Mouse (Mus musculus) CH12.LX (cell line): ENCODE data around the gene C130032M10Rik. TPM values are rescaled to one million over a fixed set of nuclear protein-coding genes. Genes with fewer than 3 reads are reported as not detected.

Experiments
- DNase-seq: peaks from one replicate; pipeline ENCODE4 v3.0.0-alpha.2; 2013; ENCODE audit errors: extremely low read depth
- H3K27ac ChIP-seq: 2 replicates; pipeline ENCODE4 v1.5.1; 2012; ENCODE audit warnings: low read depth, mild to moderate bottlenecking, control low read depth, moderate library complexity; ENCODE audit not compliant: insufficient read depth
- H3K27me3 ChIP-seq: replicated peaks from 2 replicates; pipeline ENCODE3; 2012; ENCODE audit warnings: inconsistent platforms
- H3K36me3 ChIP-seq, 2 experiments: replicated peaks in 1 of 2; 2 replicates each; pipeline versions ENCODE3 to v1.6.1; 2012; ENCODE audit warnings: inconsistent platforms in 1 of 2, low read length in 1 of 2, mild to moderate bottlenecking in 1 of 2, mixed read lengths in 1 of 2, moderate library complexity in 1 of 2; ENCODE audit not compliant: control insufficient read depth in 1 of 2, insufficient read depth in 1 of 2
- H3K4me1 ChIP-seq, 2 experiments: 2 replicates each; pipeline ENCODE4 v1.6.1; 2012; ENCODE audit warnings: inconsistent platforms in 1 of 2, moderate library complexity in 1 of 2; ENCODE audit not compliant: insufficient read depth in 2 of 2, control insufficient read depth in 1 of 2
- H3K4me2 ChIP-seq: 2 replicates; pipeline ENCODE4 v1.6.1; 2012; ENCODE audit warnings: low read depth, mild to moderate bottlenecking, control low read depth; ENCODE audit not compliant: poor library complexity, insufficient read depth, severe bottlenecking
- H3K4me3 ChIP-seq, 3 experiments: fragments of 150-350 bp in 1 of 3; sonication (generic) in 1 of 3; replicated peaks in 1 of 3; 2 replicates each; pipeline versions ENCODE3 to v1.5.1; 2011 to 2012; ENCODE audit warnings: low read depth in 2 of 3, low read length in 2 of 3, mild to moderate bottlenecking in 2 of 3, moderate library complexity in 2 of 3, control low read depth in 1 of 3, improper control_type of control experiment in 1 of 3, inconsistent platforms in 1 of 3, mixed read lengths in 1 of 3; ENCODE audit not compliant: poor library complexity in 1 of 3
- H3K79me2 ChIP-seq: replicated peaks from 2 replicates; pipeline ENCODE4 v1.6.1; 2012; ENCODE audit warnings: mild to moderate bottlenecking, moderate library complexity; ENCODE audit not compliant: control insufficient read depth, poor library complexity, insufficient read depth, severe bottlenecking; ENCODE audit errors: extremely low read depth
- H3K9ac ChIP-seq: 2 replicates; pipeline ENCODE4 v1.6.1; 2012; ENCODE audit warnings: low read depth, mild to moderate bottlenecking, control low read depth, moderate library complexity; ENCODE audit not compliant: insufficient read depth
- H3K9me3 ChIP-seq: replicated peaks from 2 replicates; pipeline ENCODE3; 2012; ENCODE audit warnings: low read length, inconsistent platforms, mixed read lengths
- BHLHE40 ChIP-seq: IDR thresholded peaks from 2 replicates; pipeline ENCODE4 v1.6.1; 2011; ENCODE audit warnings: mild to moderate bottlenecking, low read depth, low read length, improper control_type of control experiment
- CHD2 ChIP-seq: IDR thresholded peaks from 2 replicates; pipeline ENCODE4 v1.6.1; 2011; ENCODE audit warnings: low read length, improper control_type of control experiment
- CTCF ChIP-seq, 2 experiments: IDR thresholded peaks in 1 of 2; conservative IDR thresholded peaks in 1 of 2; 2 replicates each; pipeline ENCODE4 v1.5.1; 2011 to 2012; ENCODE audit warnings: low read depth in 2 of 2, low read length in 2 of 2, improper control_type of control experiment in 1 of 2, inconsistent platforms in 1 of 2, mild to moderate bottlenecking in 1 of 2, moderate library complexity in 1 of 2
- E2F4 ChIP-seq: IDR thresholded peaks from 2 replicates; pipeline ENCODE4 v1.6.1; 2011; ENCODE audit warnings: low read depth, low read length, improper control_type of control experiment; ENCODE audit not compliant: insufficient replicate concordance
- ETS1 ChIP-seq: conservative IDR thresholded peaks from 2 replicates; pipeline ENCODE4 v1.6.1; 2012; ENCODE audit warnings: low read depth, mild to moderate bottlenecking, inconsistent platforms, low read length, improper control_type of control experiment, moderate library complexity
- HCFC1 ChIP-seq: IDR thresholded peaks from 2 replicates; pipeline ENCODE4 v1.6.1; 2012; ENCODE audit warnings: low read depth, mild to moderate bottlenecking, inconsistent platforms, low read length, improper control_type of control experiment
- IRF4 ChIP-seq: IDR thresholded peaks from 2 replicates; pipeline ENCODE4 v1.6.1; 2014; ENCODE audit warnings: low read depth, mild to moderate bottlenecking, inconsistent platforms, low read length, improper control_type of control experiment
- JUN ChIP-seq: IDR thresholded peaks from 2 replicates; pipeline ENCODE4 v1.6.1; 2011; ENCODE audit warnings: low read depth, mild to moderate bottlenecking, low read length, improper control_type of control experiment, moderate library complexity; ENCODE audit not compliant: insufficient read depth
- JUND ChIP-seq: conservative IDR thresholded peaks from 2 replicates; pipeline ENCODE4 v1.6.1; 2011; ENCODE audit warnings: low read depth, low read length, improper control_type of control experiment
- MAX ChIP-seq: IDR thresholded peaks from 2 replicates; pipeline ENCODE4 v1.6.1; 2011; ENCODE audit warnings: low read length, improper control_type of control experiment
- MAZ ChIP-seq: IDR thresholded peaks from 2 replicates; pipeline ENCODE4 v1.6.1; 2012; ENCODE audit warnings: low read depth, mild to moderate bottlenecking, inconsistent platforms, low read length, improper control_type of control experiment, moderate library complexity
- MEF2A ChIP-seq: IDR thresholded peaks from 2 replicates; pipeline ENCODE4 v1.6.1; 2014; ENCODE audit warnings: low read depth, mild to moderate bottlenecking, inconsistent platforms, low read length, improper control_type of control experiment, borderline replicate concordance
- MXI1 ChIP-seq: IDR thresholded peaks from 2 replicates; pipeline ENCODE4 v1.6.1; 2011; ENCODE audit warnings: mild to moderate bottlenecking, low read depth, low read length, improper control_type of control experiment
- MYC ChIP-seq: IDR thresholded peaks from 2 replicates; pipeline ENCODE4 v1.6.1; 2011; ENCODE audit warnings: low read depth, mild to moderate bottlenecking, improper control_type of control experiment, low read length
- NELFE ChIP-seq: IDR thresholded peaks from 2 replicates; pipeline ENCODE4 v1.6.1; 2011; ENCODE audit warnings: low read depth, low read length, improper control_type of control experiment
- NRF1 ChIP-seq: IDR thresholded peaks from 2 replicates; pipeline ENCODE4 v1.6.1; 2014; ENCODE audit warnings: low read depth, mild to moderate bottlenecking, inconsistent platforms, low read length, improper control_type of control experiment, moderate library complexity
- POLR2AphosphoS2 ChIP-seq: IDR thresholded peaks from 2 replicates; pipeline ENCODE4 v1.6.1; 2011; ENCODE audit warnings: low read depth, low read length, improper control_type of control experiment
- RAD21 ChIP-seq: IDR thresholded peaks from 2 replicates; pipeline ENCODE4 v1.6.1; 2011; ENCODE audit warnings: low read depth, mild to moderate bottlenecking, low read length, improper control_type of control experiment, moderate library complexity
- SIN3A ChIP-seq: IDR thresholded peaks from 2 replicates; pipeline ENCODE4 v1.6.1; 2012; ENCODE audit warnings: low read length, improper control_type of control experiment, inconsistent platforms
- SMC3 ChIP-seq: IDR thresholded peaks from 2 replicates; pipeline ENCODE4 v1.6.1; 2011; ENCODE audit warnings: low read depth, low read length, improper control_type of control experiment
- TCF12 ChIP-seq: IDR thresholded peaks from 2 replicates; pipeline ENCODE4 v1.6.1; 2014; ENCODE audit warnings: low read depth, mild to moderate bottlenecking, inconsistent platforms, low read length, improper control_type of control experiment
- UBTF ChIP-seq: IDR thresholded peaks from 2 replicates; pipeline ENCODE4 v1.6.1; 2012; ENCODE audit warnings: low read depth, mild to moderate bottlenecking, inconsistent platforms, low read length, improper control_type of control experiment, moderate library complexity
- ZC3H11A ChIP-seq: IDR thresholded peaks from 2 replicates; pipeline ENCODE4 v1.6.1; 2012; ENCODE audit warnings: low read depth, mild to moderate bottlenecking, inconsistent platforms, low read length, improper control_type of control experiment
- ZNF384 ChIP-seq: IDR thresholded peaks from 2 replicates; pipeline ENCODE4 v1.6.1; 2012; ENCODE audit warnings: low read depth, low read length, improper control_type of control experiment, inconsistent platforms
- dilution Hi-C: fragments of 300-500 bp; cut with MboI; formaldehyde crosslinking; loops from 2 replicates; pipeline ENCODE4 v1.14.3; 2020; ENCODE audit warnings: low sequenced_read_pairs; ENCODE audit not compliant: extremely low pct_unique_long_range_greater_than_20kb, extremely low pct_ligation_motif_present
- in situ Hi-C: fragments of 300-500 bp; cut with MboI; formaldehyde crosslinking; loops from 3 replicates; pipeline ENCODE4 v1.14.3; 2019; ENCODE audit warnings: low sequenced_read_pairs, low pct_ligation_motif_present, low pct_unique_long_range_greater_than_20kb, mixed read lengths
- polyA plus RNA-seq: library from polyadenylated mRNA; unstranded; fragments of >175 nt; gene quantifications from 2 replicates; pipeline ENCODE4 v1.2.1, GENCODE M21; 2012; ENCODE audit warnings: low read depth; ENCODE audit not compliant: insufficient read length
- total RNA-seq, 2 experiments: library from RNA; depleted of rRNA; stranded (reverse); fragments of 300-350 nt in 1 of 2; fragments of >200 nt in 1 of 2; gene quantifications; 2 replicates each; pipeline ENCODE4 v1.2.3; 2012 to 2014

C130032M10Rik gene
- total and polyA plus RNA-seq, 3 experiments = not detected

- H3K9ac ChIP-seq = no peak overlapping the region
- in situ Hi-C loops = loop anchor here (25.0 kb wide), 1 partner anchor 184 kb away; no protein-coding TSS in a partner anchor
- peaks cover 9 to 45% of the 10 kb centered on the region in 2 experiments for H3K4me1 ChIP-seq
- no peak overlapping the region for H3K4me2 ChIP-seq
- no peaks in the 10 kb centered on the region for H3K36me3 ChIP-seq
- DNase-seq = no peak
- no peaks in the 10 kb centered on the region for H3K27me3 ChIP-seq
- H3K79me2 ChIP-seq = no peaks in the 10 kb centered on the region
- no peak overlapping the region for H3K4me3 ChIP-seq
- dilution Hi-C loops = no loop called here
- peaks cover 2% of the 10 kb centered on the region for H3K9me3 ChIP-seq
- TF ChIP-seq ZC3H11A (no peak), BHLHE40 (peak; percentile 29; the same call in 1 of the 2 replicates), MAZ (no peak), ZNF384 (peak; percentile 89)
- H3K27ac ChIP-seq = no peak overlapping the region
Measured at GRCm38 (mm10) chr9:114496469-114496868, 19.0 kb upstream of the C130032M10Rik start.

GRCm38 (mm10) chr9:114498218-114498617, 17.3 kb upstream of the C130032M10Rik start:
- no peak overlapping the region for H3K9ac ChIP-seq

More at GRCm38 (mm10) chr9:114498218-114498617, 17.3 kb upstream of the C130032M10Rik start:
- no peaks in the 10 kb centered on the region for H3K27me3 ChIP-seq
- no peak for TF ChIP-seq MAZ
- TF ChIP-seq BHLHE40 = no peak
- TF ChIP-seq MEF2A = no peak; the same call in 1 of the 2 replicates
- TF ChIP-seq UBTF = no peak
- peak; percentile 100 for TF ChIP-seq SMC3
- no peak for TF ChIP-seq SIN3A
- no peak for TF ChIP-seq JUND
- no peak; the same call in 1 of the 2 replicates for TF ChIP-seq TCF12
- TF ChIP-seq POLR2AphosphoS2 = no peak
- peak; percentile 98 for TF ChIP-seq ZC3H11A
- TF ChIP-seq JUN = no peak
- TF ChIP-seq MXI1 = 0 out of 2 replicates have a peak, but pooled peaks have one; percentile 25
- no peak for TF ChIP-seq HCFC1
- TF ChIP-seq NELFE = no peak; the same call in 1 of the 2 replicates
- no peak for TF ChIP-seq MYC
- TF ChIP-seq IRF4 = peak; percentile 51; the same call in 1 of the 2 replicates
- no peak for TF ChIP-seq CHD2
- TF ChIP-seq MAX = peak; percentile 42; the same call in 1 of the 2 replicates
- TF ChIP-seq ZNF384 = no peak; the same call in 1 of the 2 replicates
- peak; percentile 19; the same call in 1 of the 2 replicates for TF ChIP-seq NRF1
- peak; percentile 51 to 99 for TF ChIP-seq CTCF (conservative IDR thresholded peaks at IDR 0.05 in 1 of 2, IDR thresholded peaks at IDR 0.05 in 1 of 2; ENCODE audit: low read depth in 2 of 2, low read length in 2 of 2)
- TF ChIP-seq ETS1 = no peak
- peak; percentile 98 for TF ChIP-seq RAD21
- TF ChIP-seq E2F4 = no peak
- DNase-seq = peak; percentile 92
- no peak overlapping the region for H3K4me3 ChIP-seq
- in situ Hi-C loops (loop anchor here (25.0 kb wide), 1 partner anchor 186 kb away; no protein-coding TSS in a partner anchor), dilution Hi-C loops (no loop called here)
- no peak overlapping the region for H3K27ac ChIP-seq
- H3K4me2 ChIP-seq = peak overlapping the region; percentile 19; the same call in 1 of the 2 replicates
- H3K36me3 ChIP-seq = no peaks in the 10 kb centered on the region
- H3K4me1 ChIP-seq = peaks cover 0 to 32% of the 10 kb centered on the region in 2 experiments; a peak in 2 of 4 replicates
- no peaks in the 10 kb centered on the region for H3K79me2 ChIP-seq
- H3K9me3 ChIP-seq = peaks cover 2% of the 10 kb centered on the region
